Mouse (Mus musculus): ENCODE data around the gene Akap10.
A peak's percentile ranks its signal among the peaks of the same experiment; 100 is the strongest.
"Not testable (repeated sequence)": the region's sequence is repeated elsewhere in the genome, so short reads cannot be mapped to it uniquely, and the experiment has no call there.

Gene Akap10

GRCm38 (mm10) chr11:61930640-61931586 lies 861 bp upstream of the Akap10 start:
- peak; percentile 37 to 43 for DNase-seq

- no peak for DNase-seq
These were observed 542 bp downstream of the Akap10 start for GRCm38 (mm10) chr11:61929323-61930097.

- DNase-seq, result no peak
These were observed 6.7 kb downstream of the Akap10 start for GRCm38 (mm10) chr11:61923309-61923708.

GRCm38 (mm10) chr11:61919702-61920101 lies 10.3 kb downstream of the Akap10 start:
- DNase-seq, result no peak

- no peak for DNase-seq
These were observed 21.7 kb downstream of the Akap10 start for GRCm38 (mm10) chr11:61908315-61908714.

- DNase-seq, result peak; percentile 7 to 14
These were observed 47.9 kb downstream of the Akap10 start for GRCm38 (mm10) chr11:61882183-61882582.

- DNase-seq, result no peak
These were observed 50.1 kb downstream of the Akap10 start for GRCm38 (mm10) chr11:61879921-61880320.

GRCm38 (mm10) chr11:61871881-61872280 lies 58.2 kb downstream of the Akap10 start:
- DNase-seq, result no peak

GRCm38 (mm10) chr11:61866856-61867255 lies 63.2 kb downstream of the Akap10 start:
- DNase-seq, result no peak

- DNase-seq, result no peak
These were observed 68.1 kb downstream of the Akap10 start for GRCm38 (mm10) chr11:61861781-61862547.

GRCm38 (mm10) chr11:61859316-61859715 lies 70.7 kb downstream of the Akap10 start:
- peak in 1 of 2 experiments; percentile 12 for DNase-seq

GRCm38 (mm10) chr11:61855539-61855938 lies 74.5 kb downstream of the Akap10 start:
- no peak for DNase-seq

GRCm38 (mm10) chr11:61854988-61855411 lies 75.1 kb downstream of the Akap10 start, which contains the start of gene Ulk2:
Gene Ulk2 (minus strand): TSS chr11:61855073.
- DNase-seq, result peak; percentile 90 to 92

- DNase-seq, result peak; percentile 87 to 89
These were observed 75.7 kb downstream of the Akap10 start for GRCm38 (mm10) chr11:61854211-61854987.

GRCm38 (mm10) chr11:61853659-61854058 lies 76.4 kb downstream of the Akap10 start:
- no peak for DNase-seq

- DNase-seq, result no peak
These were observed 77.1 kb downstream of the Akap10 start for GRCm38 (mm10) chr11:61852916-61853315.

- peak; percentile 8 to 43 for DNase-seq
These were observed 78.9 kb downstream of the Akap10 start for GRCm38 (mm10) chr11:61851195-61851594.

GRCm38 (mm10) chr11:61840663-61841062 lies 89.4 kb downstream of the Akap10 start:
- not testable (repeated sequence) for DNase-seq

GRCm38 (mm10) chr11:61839940-61840339 lies 90.1 kb downstream of the Akap10 start:
- DNase-seq, result no peak

GRCm38 (mm10) chr11:61839182-61839581 lies 90.9 kb downstream of the Akap10 start:
- DNase-seq, result no peak

Measured in kidney, postnatal 36 days (tissue).